Mouse (Mus musculus) gastrocnemius, postnatal 36 days (tissue): ENCODE data around the gene Poc1b. TPM values are rescaled to one million over a fixed set of nuclear protein-coding genes. Genes with fewer than 3 reads are reported as not detected.

Source experiments
- DNase-seq, 2 experiments: peaks; one replicate each; pipeline ENCODE4 v3.0.0; 2022
- intact Hi-C: fragments of 180-260 bp; cut with DNase I; formaldehyde crosslinking; loops from one replicate; pipeline ENCODE4 v1.15.1; 2025
- long read RNA-seq, 2 experiments: library from polyadenylated mRNA; stranded (forward); transcript quantifications; one replicate each; pipeline ENCODE4 v2.0.0; 2021
- total RNA-seq, 2 experiments: library from RNA; stranded (reverse); gene quantifications; 2 replicates each; pipeline ENCODE4 v1.2.3; 2021

Gene Poc1b
- total RNA-seq = 1 to 10 TPM; 3.7 to 3.8 TPM
- long read RNA-seq, experiment 1 = 0 reads
- long read RNA-seq, experiment 2, partial matches to known transcripts = 0 of 2 reads
- long read RNA-seq, experiment 2, other reads (novel, unspliced or antisense) = 0 of 2 reads

- peak; percentile 79 to 80 for DNase-seq
- intact Hi-C loops = loop anchor here (5.0 kb wide), 1 partner anchor 45 kb away; no protein-coding TSS in a partner anchor
Measured at GRCm38 (mm10) chr10:99106703-99107631, at the start of gene Poc1b. Gene Poc1b, plus strand, starts transcription at chr10:99107036.

GRCm38 (mm10) chr10:99060588-99060987 lies 46.2 kb upstream of the Poc1b start:
- intact Hi-C loops = no loop called here
- DNase-seq = no peak

GRCm38 (mm10) chr10:99061418-99061817 lies 45.4 kb upstream of the Poc1b start:
- intact Hi-C loops = no loop called here

GRCm38 (mm10) chr10:99062546-99062945 lies 44.3 kb upstream of the Poc1b start:
- DNase-seq = no peak
- intact Hi-C loops = no loop called here

More at GRCm38 (mm10) chr10:99061418-99061817, 45.4 kb upstream of the Poc1b start:
- DNase-seq = no peak

GRCm38 (mm10) chr10:99076113-99076895 lies 30.5 kb upstream of the Poc1b start:
- DNase-seq = no peak

GRCm38 (mm10) chr10:99078621-99079020 lies 28.2 kb upstream of the Poc1b start:
- no peak for DNase-seq
- intact Hi-C loops = no loop called here

More at GRCm38 (mm10) chr10:99076113-99076895, 30.5 kb upstream of the Poc1b start:
- intact Hi-C loops = no loop called here

- no peak for DNase-seq
- intact Hi-C loops = loop anchor here (10.0 kb wide), 1 partner anchor 397 kb away; no protein-coding TSS in a partner anchor
Measured at GRCm38 (mm10) chr10:99081569-99081990, 25.3 kb upstream of the Poc1b start.

GRCm38 (mm10) chr10:99083431-99084003 lies 23.3 kb upstream of the Poc1b start:
- intact Hi-C loops = loop anchor here (2.0 to 10.0 kb wide), 2 partner anchors 399 to 589 kb away; no protein-coding TSS in a partner anchor
- no peak for DNase-seq

- intact Hi-C loops = loop anchor here (2.0 to 10.0 kb wide), 3 partner anchors 400 to 1372 kb away; no protein-coding TSS in a partner anchor
- peak; percentile 79 to 81 for DNase-seq
Measured at GRCm38 (mm10) chr10:99084397-99085239, 22.2 kb upstream of the Poc1b start.

- intact Hi-C loops = loop anchor here (2.0 to 10.0 kb wide), 3 partner anchors 400 to 1373 kb away; no protein-coding TSS in a partner anchor
Measured at GRCm38 (mm10) chr10:99085240-99085587, 21.6 kb upstream of the Poc1b start.

GRCm38 (mm10) chr10:99086029-99086428 lies 20.8 kb upstream of the Poc1b start:
- intact Hi-C loops = loop anchor here (5.0 to 10.0 kb wide), 2 partner anchors 401 to 1374 kb away; no protein-coding TSS in a partner anchor
- no peak for DNase-seq

More at GRCm38 (mm10) chr10:99085240-99085587, 21.6 kb upstream of the Poc1b start:
- DNase-seq = no peak

GRCm38 (mm10) chr10:99089906-99090305 lies 16.9 kb upstream of the Poc1b start:
- DNase-seq = no peak
- intact Hi-C loops = loop anchor here (5.0 to 10.0 kb wide), 2 partner anchors 405 to 1378 kb away; no protein-coding TSS in a partner anchor

GRCm38 (mm10) chr10:99093364-99093763 lies 13.5 kb upstream of the Poc1b start:
- intact Hi-C loops = no loop called here
- DNase-seq = no peak

GRCm38 (mm10) chr10:99095114-99095513 lies 11.7 kb upstream of the Poc1b start:
- no peak for DNase-seq
- intact Hi-C loops = no loop called here

GRCm38 (mm10) chr10:99097374-99097773 lies 9.5 kb upstream of the Poc1b start:
- DNase-seq = no peak

GRCm38 (mm10) chr10:99105522-99105921 lies 1.3 kb upstream of the Poc1b start:
- DNase-seq = no peak
- intact Hi-C loops = loop anchor here (5.0 kb wide), 1 partner anchor 47 kb away; no protein-coding TSS in a partner anchor

More at GRCm38 (mm10) chr10:99097374-99097773, 9.5 kb upstream of the Poc1b start:
- intact Hi-C loops = no loop called here

GRCm38 (mm10) chr10:99106311-99106702 lies 529 bp upstream of the Poc1b start:
- intact Hi-C loops = loop anchor here (5.0 kb wide), 1 partner anchor 46 kb away; no protein-coding TSS in a partner anchor
- DNase-seq = no peak

- DNase-seq = peak; percentile 71 to 75
- intact Hi-C loops = loop anchor here (5.0 kb wide), 1 partner anchor 44 kb away; no protein-coding TSS in a partner anchor
Measured at GRCm38 (mm10) chr10:99107964-99108363, 1.1 kb downstream of the Poc1b start, which contains the start of gene Galnt4. Gene Galnt4, plus strand, starts transcription at chr10:99108159.
